Mouse (Mus musculus): ENCODE data around the gene Elmo1. TPM values are rescaled to one million over a fixed set of nuclear protein-coding genes. Genes with fewer than 3 reads are reported as not detected.
"Not testable (repeated sequence)": the region's sequence is repeated elsewhere in the genome, so short reads cannot be mapped to it uniquely, and the experiment has no call there.

The Elmo1 gene
- polyA plus RNA-seq, 1 experiment: 0.01 TPM

- H3K36me3 ChIP-seq (ENCODE audit: control insufficient read depth): no peaks in the 10 kb centered on the region
- H3K9me3 ChIP-seq (ENCODE audit: control insufficient read depth, low read length): no peaks in the 10 kb centered on the region
- H3K27me3 ChIP-seq (ENCODE audit: control insufficient read depth): no peaks in the 10 kb centered on the region
- no peak overlapping the region for H3K4me3 ChIP-seq (replicated peaks)
- no peak for TF ChIP-seq TAL1 (IDR thresholded peaks at IDR 0.05; ENCODE audit: low read length)
- no peak for TF ChIP-seq GATA1 (IDR thresholded peaks at IDR 0.05; ENCODE audit: low read length)
- H3K4me1 ChIP-seq (ENCODE audit: control insufficient read depth): no peaks in the 10 kb centered on the region
These were observed 509.9 kb downstream of the Elmo1 start for GRCm38 (mm10) chr13:20600246-20600645.

GRCm38 (mm10) chr13:20601421-20601820 is 511.0 kb downstream of the Elmo1 start:
- Histone ChIP-seq H3K9me3 (ENCODE audit: control insufficient read depth, low read length) (no peaks in the 10 kb centered on the region), H3K4me3 (replicated peaks) (no peak overlapping the region), H3K27me3 (ENCODE audit: control insufficient read depth) (no peaks in the 10 kb centered on the region), H3K36me3 (ENCODE audit: control insufficient read depth) (no peaks in the 10 kb centered on the region), H3K4me1 (ENCODE audit: control insufficient read depth) (no peaks in the 10 kb centered on the region)
- TF ChIP-seq GATA1 (IDR thresholded peaks at IDR 0.05; ENCODE audit: low read length): no peak
- no peak for TF ChIP-seq TAL1 (IDR thresholded peaks at IDR 0.05; ENCODE audit: low read length)

- no peak for TF ChIP-seq TAL1 (IDR thresholded peaks at IDR 0.05; ENCODE audit: low read length)
- no peak for TF ChIP-seq GATA1 (IDR thresholded peaks at IDR 0.05; ENCODE audit: low read length)
- Histone ChIP-seq H3K4me3 (replicated peaks) (no peak overlapping the region), H3K36me3 (ENCODE audit: control insufficient read depth) (no peaks in the 10 kb centered on the region), H3K27me3 (ENCODE audit: control insufficient read depth) (no peaks in the 10 kb centered on the region), H3K4me1 (ENCODE audit: control insufficient read depth) (no peaks in the 10 kb centered on the region), H3K9me3 (ENCODE audit: control insufficient read depth, low read length) (no peaks in the 10 kb centered on the region)
These were observed 516.5 kb downstream of the Elmo1 start for GRCm38 (mm10) chr13:20606891-20607290.

- Histone ChIP-seq H3K4me1 (ENCODE audit: control insufficient read depth) (no peaks in the 10 kb centered on the region), H3K27me3 (ENCODE audit: control insufficient read depth) (no peaks in the 10 kb centered on the region), H3K36me3 (ENCODE audit: control insufficient read depth) (no peaks in the 10 kb centered on the region), H3K9me3 (ENCODE audit: control insufficient read depth, low read length) (no peaks in the 10 kb centered on the region), H3K4me3 (replicated peaks) (no peak overlapping the region)
- TF ChIP-seq TAL1 (IDR thresholded peaks at IDR 0.05; ENCODE audit: low read length) (no peak), GATA1 (IDR thresholded peaks at IDR 0.05; ENCODE audit: low read length) (no peak)
These were observed 518.8 kb downstream of the Elmo1 start for GRCm38 (mm10) chr13:20609003-20609688.

- Histone ChIP-seq H3K4me3 (replicated peaks) (no peak overlapping the region), H3K4me1 (ENCODE audit: control insufficient read depth) (no peaks in the 10 kb centered on the region), H3K27me3 (ENCODE audit: control insufficient read depth) (no peaks in the 10 kb centered on the region), H3K36me3 (ENCODE audit: control insufficient read depth) (no peaks in the 10 kb centered on the region), H3K9me3 (ENCODE audit: control insufficient read depth, low read length) (no peaks in the 10 kb centered on the region)
- TF ChIP-seq GATA1 (IDR thresholded peaks at IDR 0.05; ENCODE audit: low read length) (no peak), TAL1 (IDR thresholded peaks at IDR 0.05; ENCODE audit: low read length) (no peak)
These were observed 525.4 kb downstream of the Elmo1 start for GRCm38 (mm10) chr13:20615596-20616469.

- H3K9me3 ChIP-seq (ENCODE audit: control insufficient read depth, low read length): no peaks in the 10 kb centered on the region
- no peaks in the 10 kb centered on the region for H3K27me3 ChIP-seq (ENCODE audit: control insufficient read depth)
- no peaks in the 10 kb centered on the region for H3K36me3 ChIP-seq (ENCODE audit: control insufficient read depth)
- H3K4me3 ChIP-seq (replicated peaks): no peak overlapping the region
- H3K4me1 ChIP-seq (ENCODE audit: control insufficient read depth): no peaks in the 10 kb centered on the region
- TF ChIP-seq GATA1 (IDR thresholded peaks at IDR 0.05; ENCODE audit: low read length) (no peak), TAL1 (IDR thresholded peaks at IDR 0.05; ENCODE audit: low read length) (no peak)
These were observed 529.5 kb downstream of the Elmo1 start for GRCm38 (mm10) chr13:20619946-20620345.

GRCm38 (mm10) chr13:20623071-20623850 is 532.9 kb downstream of the Elmo1 start:
- no peaks in the 10 kb centered on the region for H3K27me3 ChIP-seq (ENCODE audit: control insufficient read depth)
- no peaks in the 10 kb centered on the region for H3K4me1 ChIP-seq (ENCODE audit: control insufficient read depth)
- H3K36me3 ChIP-seq (ENCODE audit: control insufficient read depth): no peaks in the 10 kb centered on the region
- no peaks in the 10 kb centered on the region for H3K9me3 ChIP-seq (ENCODE audit: control insufficient read depth, low read length)
- TF ChIP-seq TAL1 (IDR thresholded peaks at IDR 0.05; ENCODE audit: low read length): no peak
- no peak for TF ChIP-seq GATA1 (IDR thresholded peaks at IDR 0.05; ENCODE audit: low read length)
- no peak overlapping the region for H3K4me3 ChIP-seq (replicated peaks)

- H3K9me3 ChIP-seq (ENCODE audit: control insufficient read depth, low read length): no peaks in the 10 kb centered on the region
- TF ChIP-seq TAL1 (IDR thresholded peaks at IDR 0.05; ENCODE audit: low read length): no peak
- TF ChIP-seq GATA1 (IDR thresholded peaks at IDR 0.05; ENCODE audit: low read length): no peak
- no peaks in the 10 kb centered on the region for H3K36me3 ChIP-seq (ENCODE audit: control insufficient read depth)
- no peaks in the 10 kb centered on the region for H3K4me1 ChIP-seq (ENCODE audit: control insufficient read depth)
- H3K27me3 ChIP-seq (ENCODE audit: control insufficient read depth): no peaks in the 10 kb centered on the region
- no peak overlapping the region for H3K4me3 ChIP-seq (replicated peaks)
These were observed 537.4 kb downstream of the Elmo1 start for GRCm38 (mm10) chr13:20627796-20628195.

GRCm38 (mm10) chr13:20632477-20632876 is 542.1 kb downstream of the Elmo1 start:
- TF ChIP-seq TAL1 (IDR thresholded peaks at IDR 0.05; ENCODE audit: low read length): no peak
- no peak for TF ChIP-seq GATA1 (IDR thresholded peaks at IDR 0.05; ENCODE audit: low read length)
- H3K36me3 ChIP-seq (ENCODE audit: control insufficient read depth): no peaks in the 10 kb centered on the region
- no peaks in the 10 kb centered on the region for H3K27me3 ChIP-seq (ENCODE audit: control insufficient read depth)
- H3K4me3 ChIP-seq (replicated peaks): no peak overlapping the region
- no peaks in the 10 kb centered on the region for H3K4me1 ChIP-seq (ENCODE audit: control insufficient read depth)
- no peaks in the 10 kb centered on the region for H3K9me3 ChIP-seq (ENCODE audit: control insufficient read depth, low read length)

- not testable (repeated sequence) for H3K4me3 ChIP-seq (replicated peaks); H3K27me3 ChIP-seq (ENCODE audit: control insufficient read depth); H3K4me1 ChIP-seq (ENCODE audit: control insufficient read depth); H3K9me3 ChIP-seq (ENCODE audit: control insufficient read depth, low read length); H3K36me3 ChIP-seq (ENCODE audit: control insufficient read depth)
These were observed 544.3 kb downstream of the Elmo1 start for GRCm38 (mm10) chr13:20634679-20635078.
